Mouse (Mus musculus) ES-CJ7 (cell line): ENCODE results near the gene Bcl2l1.

Experiments used
- DNase-seq: peaks from one replicate; pipeline ENCODE4 v3.0.0; 2011; ENCODE audit warnings: low read depth, low spot score

Bcl2l1 gene

GRCm38 (mm10) chr2:152772231-152772630 lies 59.3 kb downstream of the Bcl2l1 start:
- DNase-seq, result peak; percentile 92

- DNase-seq, result no peak
These were observed 60.0 kb downstream of the Bcl2l1 start for GRCm38 (mm10) chr2:152771571-152771970.

GRCm38 (mm10) chr2:152769677-152770076 lies 61.9 kb downstream of the Bcl2l1 start:
- peak; percentile 91 for DNase-seq

- DNase-seq, result peak; percentile 87
These were observed 63.8 kb downstream of the Bcl2l1 start for GRCm38 (mm10) chr2:152767618-152768271.

GRCm38 (mm10) chr2:152766387-152767123 lies 65.0 kb downstream of the Bcl2l1 start:
- DNase-seq, result peak; percentile 94

- no peak for DNase-seq
These were observed 66.4 kb downstream of the Bcl2l1 start for GRCm38 (mm10) chr2:152765045-152765674.

GRCm38 (mm10) chr2:152764172-152765044 lies 67.1 kb downstream of the Bcl2l1 start:
- peak; percentile 73 for DNase-seq

GRCm38 (mm10) chr2:152763310-152763709 lies 68.2 kb downstream of the Bcl2l1 start:
- no peak for DNase-seq

- DNase-seq, result no peak
These were observed 73.2 kb downstream of the Bcl2l1 start for GRCm38 (mm10) chr2:152758351-152758750.

GRCm38 (mm10) chr2:152757478-152757877 lies 74.0 kb downstream of the Bcl2l1 start:
- no peak for DNase-seq

GRCm38 (mm10) chr2:152756474-152757393 lies 74.8 kb downstream of the Bcl2l1 start:
- DNase-seq, result no peak

GRCm38 (mm10) chr2:152753944-152754711 lies 77.4 kb downstream of the Bcl2l1 start, which contains the start of gene Cox4i2:
Gene Cox4i2 (plus strand): TSS chr2:152754173.
- peak; percentile 31 for DNase-seq

GRCm38 (mm10) chr2:152742435-152742834 lies 89.1 kb downstream of the Bcl2l1 start:
- peak; percentile 83 for DNase-seq

GRCm38 (mm10) chr2:152741153-152742041 lies 90.1 kb downstream of the Bcl2l1 start:
- peak; percentile 89 for DNase-seq

- DNase-seq, result no peak
These were observed 91.0 kb downstream of the Bcl2l1 start for GRCm38 (mm10) chr2:152740490-152740889.

- DNase-seq, result no peak
These were observed 91.7 kb downstream of the Bcl2l1 start for GRCm38 (mm10) chr2:152739842-152740260.

- DNase-seq, result peak; percentile 67
These were observed 92.3 kb downstream of the Bcl2l1 start for GRCm38 (mm10) chr2:152739031-152739841.

- no peak for DNase-seq
These were observed 93.2 kb downstream of the Bcl2l1 start for GRCm38 (mm10) chr2:152738341-152738740.
